Mouse (Mus musculus) hematopoietic stem cell, adult 5-6 weeks (primary cell): ENCODE results near the gene Tmcc2. TPM values are rescaled to one million over a fixed set of nuclear protein-coding genes. Genes with fewer than 3 reads are reported as not detected.

Experiments used
- ATAC-seq, 2 experiments: fragments of 125-278 bp in 1 of 2; replicated peaks in 1 of 2; 2 replicates each; pipeline ENCODE4 v1.8.0; 2016 to 2017; ENCODE audit warnings: inconsistent platforms in 2 of 2, mild to moderate bottlenecking in 2 of 2, moderate number of reproducible peaks in 2 of 2, low read depth in 1 of 2, moderate TSS enrichment in 1 of 2; ENCODE audit not compliant: low FRiP score in 2 of 2, poor library complexity in 2 of 2, severe bottlenecking in 2 of 2, insufficient read depth in 1 of 2, low TSS enrichment in 1 of 2
- total RNA-seq: library from RNA; stranded (forward); fragments of 172-1452, 232-1000 nt; gene quantifications from 2 replicates; pipeline ENCODE4 v1.2.3, GENCODE M21; 2017

Gene Tmcc2
- 9.4 and 10.1 TPM in 2 replicates for total RNA-seq

DNA sequence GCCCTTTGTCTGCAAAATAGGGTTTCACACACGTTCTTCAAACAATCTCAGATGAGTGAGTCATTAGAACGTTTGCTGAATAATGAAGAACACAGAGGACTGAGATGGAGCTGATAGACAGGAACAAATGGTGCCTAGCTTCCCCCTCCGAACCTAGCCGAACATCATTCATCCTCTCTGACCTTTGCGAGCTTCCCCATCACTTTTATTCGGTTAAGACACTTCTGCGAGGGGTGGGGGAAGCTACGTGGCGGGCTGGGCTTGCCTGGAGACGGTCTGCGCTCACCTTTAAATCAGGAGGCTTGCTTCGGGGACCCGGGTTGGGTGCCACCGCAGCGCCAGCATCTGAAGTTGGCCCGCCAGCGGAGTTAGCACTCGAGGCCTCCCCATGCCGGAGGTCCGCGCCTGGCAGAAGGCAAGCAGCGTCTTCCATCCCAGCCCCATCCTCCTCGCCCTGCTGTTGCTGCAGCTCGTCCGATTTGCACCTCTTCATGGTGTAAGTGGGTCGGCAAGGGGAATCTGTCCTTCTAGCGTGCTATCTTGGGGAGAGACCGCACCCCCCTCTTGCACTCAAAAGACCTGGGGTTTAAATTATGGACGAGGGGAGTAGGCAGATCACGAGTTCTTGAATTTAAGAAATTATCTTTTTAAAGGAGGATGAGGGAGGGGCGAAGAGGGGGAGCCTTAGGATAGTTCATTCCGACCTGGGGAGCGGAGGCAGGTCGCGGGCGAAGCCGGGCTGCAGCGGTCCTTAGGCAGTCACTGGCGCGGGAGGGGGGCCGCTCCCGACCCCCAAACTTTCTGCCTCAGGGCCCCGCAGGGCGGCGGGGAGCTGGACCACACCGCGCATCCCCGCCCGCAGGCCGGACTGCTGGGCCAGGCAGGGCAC lies at the start of gene Tmcc2:
Gene Tmcc2, minus strand, starts transcription at position 591 of the 889 bp plus-strand sequence.
- ATAC-seq, result no peak

DNA sequence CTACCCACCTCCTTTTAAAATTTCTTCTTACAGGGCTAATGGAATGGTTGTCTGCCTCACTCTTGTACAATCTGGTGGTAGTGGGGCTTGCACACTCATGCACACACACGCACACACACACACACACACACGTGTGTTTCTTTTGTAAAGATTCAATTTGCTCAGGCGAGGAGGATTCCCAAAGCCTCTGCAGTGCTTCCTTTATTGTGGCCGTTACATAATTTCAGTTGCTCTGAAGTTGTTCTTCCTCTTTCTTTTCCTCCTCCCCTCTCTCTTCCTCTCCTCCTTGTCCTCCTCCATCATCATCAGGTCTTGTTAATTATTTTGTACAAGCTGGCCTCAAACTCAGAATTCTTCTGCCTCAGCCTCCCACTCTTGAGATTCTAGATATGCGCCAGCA lies 46.3 kb upstream of the Tmcc2 start:
- ATAC-seq, result peak; percentile 48 to 73; a peak in 2 of 4 replicates

DNA sequence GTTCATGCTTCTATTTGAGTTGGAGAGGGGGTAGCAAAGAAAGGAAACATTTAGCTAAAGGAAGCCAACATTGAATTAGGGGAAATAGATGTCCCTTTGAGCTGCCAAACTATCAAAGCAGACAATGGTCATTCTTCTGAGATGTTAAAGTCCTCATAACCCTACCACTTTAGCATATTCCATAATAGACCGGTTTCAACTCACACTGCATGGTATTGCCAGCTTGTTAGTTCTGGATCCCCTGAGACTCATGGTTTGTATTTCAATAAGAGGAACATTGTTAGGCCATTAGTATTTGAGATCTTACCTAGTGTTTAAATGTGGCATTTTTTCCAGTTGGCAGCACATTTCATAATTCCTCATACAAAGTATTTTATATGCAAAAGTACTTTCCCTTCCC lies 45.9 kb upstream of the Tmcc2 start:
- no peak for ATAC-seq

DNA sequence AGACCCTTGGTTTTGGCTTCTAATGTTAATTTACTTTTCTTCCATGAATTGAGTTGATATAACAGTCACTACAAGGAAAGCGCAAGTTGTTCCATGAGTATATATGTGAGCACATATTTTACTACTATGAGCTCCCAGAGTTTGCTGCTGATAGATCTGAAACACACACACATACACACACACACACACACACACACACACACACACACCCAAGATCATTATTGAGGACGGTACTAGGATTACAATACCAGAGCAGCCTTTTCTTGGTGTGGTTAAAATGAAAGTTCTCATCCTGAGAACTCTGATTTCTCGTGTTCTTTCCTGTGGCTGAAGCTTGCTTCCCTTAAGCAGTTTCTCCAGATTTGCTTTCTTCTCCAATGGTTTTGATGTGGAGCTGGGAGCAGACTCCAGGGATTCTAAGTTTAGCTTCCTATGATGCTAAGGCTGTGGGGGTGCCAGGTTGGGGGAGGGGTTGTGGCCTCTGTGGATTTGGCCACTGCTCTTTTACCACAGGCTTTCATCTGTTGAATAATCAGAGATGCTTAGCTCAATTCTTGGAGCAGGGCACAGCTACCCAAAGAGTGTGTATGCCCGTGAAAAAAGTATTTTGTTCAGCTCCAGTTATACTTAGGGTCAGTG lies 45.4 kb upstream of the Tmcc2 start:
- no peak for ATAC-seq

DNA sequence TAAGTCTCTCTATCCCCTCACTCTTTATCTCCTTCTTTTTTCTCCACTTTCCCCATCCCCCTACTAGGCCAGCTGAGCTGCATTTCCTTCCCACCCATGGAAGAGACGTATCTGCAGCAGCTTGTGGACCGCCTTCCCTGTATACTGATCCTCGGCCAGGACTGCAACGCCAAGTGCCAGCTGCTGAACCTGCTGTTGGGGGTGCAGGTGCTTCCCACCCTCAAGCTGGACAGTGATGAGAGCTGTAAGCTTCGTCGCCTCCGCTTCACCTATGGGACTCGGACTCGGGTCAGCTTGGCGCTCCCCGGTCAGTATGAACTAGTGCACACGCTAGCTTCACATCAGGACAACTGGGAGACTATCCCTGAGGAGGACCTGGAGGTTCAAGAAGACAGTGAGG lies 43.0 kb upstream of the Tmcc2 start:
- ATAC-seq, result no peak

DNA sequence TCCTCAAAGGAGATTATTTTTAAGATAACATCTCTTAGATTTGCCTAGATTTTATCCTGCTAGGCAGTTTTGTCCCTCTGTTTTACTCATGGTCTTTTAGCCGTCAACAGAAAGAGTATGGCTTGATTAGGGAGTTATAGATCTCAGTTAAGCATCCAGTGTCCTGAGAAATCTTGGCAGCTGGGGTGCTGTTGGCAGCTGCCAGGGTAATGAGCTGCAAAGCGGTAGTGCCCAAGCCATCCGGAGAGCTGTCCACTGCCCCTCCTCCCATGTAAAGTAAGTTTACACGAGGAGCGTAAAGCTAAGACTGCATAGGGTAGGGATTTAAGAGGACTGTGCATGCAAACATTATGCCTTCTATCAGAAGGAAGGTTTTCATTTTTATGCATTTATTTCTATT lies 42.3 kb upstream of the Tmcc2 start:
- ATAC-seq, result no peak

DNA sequence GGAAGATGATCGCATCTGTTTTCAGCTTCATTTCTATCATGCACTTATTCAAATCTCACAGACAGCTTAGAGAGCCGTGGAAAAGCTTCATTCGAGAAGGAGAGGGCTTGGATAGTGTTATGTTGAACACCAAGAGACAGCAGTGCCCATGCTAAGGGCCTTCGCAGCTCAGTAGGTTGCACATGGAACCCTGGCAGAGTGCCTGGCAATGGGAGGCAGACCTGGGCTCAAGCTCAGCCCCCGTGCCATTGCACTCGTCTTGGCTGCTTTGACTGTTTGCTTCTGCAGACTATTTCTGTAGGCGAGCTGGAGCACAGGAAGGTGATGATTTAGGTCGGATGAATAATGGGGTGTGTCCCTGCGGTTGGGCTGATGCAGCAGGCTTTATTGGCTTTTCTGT lies 40.6 kb upstream of the Tmcc2 start:
- no peak for ATAC-seq

DNA sequence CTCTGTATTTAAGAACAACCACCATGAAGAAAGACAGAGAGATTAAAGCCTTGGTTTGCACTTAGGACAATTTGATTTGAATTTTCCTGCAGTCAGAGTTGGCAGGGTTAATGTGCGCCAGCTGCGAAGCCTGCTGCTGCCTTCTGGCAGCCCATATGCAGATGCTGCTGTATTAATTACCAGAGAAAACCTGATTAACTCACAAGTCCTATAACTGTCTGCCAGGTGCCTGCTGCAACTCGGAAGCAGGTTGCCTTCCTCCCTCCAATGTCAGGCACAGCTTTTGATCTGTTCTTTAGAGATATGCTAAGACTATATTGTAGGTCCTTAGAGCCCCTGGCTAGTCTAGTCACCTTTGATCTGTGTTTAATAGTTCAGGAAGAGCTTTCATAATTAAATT lies 39.7 kb upstream of the Tmcc2 start:
- no peak for ATAC-seq

DNA sequence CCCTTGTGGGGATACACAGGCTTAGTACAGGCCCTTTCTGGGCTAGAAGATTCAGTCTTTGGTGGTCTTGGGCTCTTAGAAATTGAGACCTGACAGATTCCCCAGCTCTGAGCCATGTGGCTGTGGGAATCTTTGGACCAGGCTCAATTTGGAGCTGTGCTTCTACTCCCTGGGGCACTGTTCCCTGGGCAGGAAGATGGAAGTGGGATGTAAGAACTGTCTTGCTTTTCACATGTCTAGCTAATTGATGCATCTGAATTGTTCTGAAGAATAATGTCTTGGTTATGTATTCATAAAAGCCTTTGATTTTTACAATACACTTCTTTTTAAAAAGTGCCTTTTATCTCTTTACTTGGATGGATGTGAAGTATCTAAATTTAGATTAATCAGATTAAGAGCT lies 34.5 kb upstream of the Tmcc2 start:
- no peak for ATAC-seq

DNA sequence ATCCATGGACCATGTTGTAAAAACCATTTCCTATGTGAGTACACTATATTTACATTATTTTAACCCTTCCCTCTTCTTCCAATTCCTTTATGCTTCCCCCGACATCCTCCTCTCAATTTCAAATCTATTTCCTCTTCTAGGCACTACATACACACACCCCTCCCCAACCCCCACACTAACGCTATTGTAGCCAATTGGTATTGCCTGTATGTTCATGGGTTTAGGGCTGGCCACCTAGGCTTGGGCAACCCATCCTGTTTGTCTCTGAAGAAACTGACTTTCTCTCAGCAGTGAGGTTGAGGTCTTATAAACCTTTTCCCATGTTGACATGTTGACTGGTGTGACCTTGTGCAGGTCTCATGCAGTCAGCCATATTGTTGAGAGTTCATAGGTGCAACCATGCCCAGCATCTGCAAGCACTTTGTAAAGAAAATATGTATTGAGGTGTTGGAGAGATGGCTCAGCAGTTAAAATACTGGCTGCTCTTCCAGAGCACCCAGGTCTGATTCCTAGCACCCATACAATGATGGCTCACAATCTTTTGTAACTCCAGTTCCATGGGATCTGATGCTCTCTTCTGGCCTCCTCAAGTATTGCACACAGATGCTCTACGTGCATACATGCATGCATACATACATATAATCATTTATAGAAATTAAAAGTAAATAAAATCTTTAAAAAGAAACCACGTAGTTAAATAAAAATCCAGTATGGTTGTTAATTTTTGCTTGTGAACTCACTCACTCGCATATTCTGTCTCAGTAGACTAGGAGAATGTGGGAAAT lies 32.0 kb upstream of the Tmcc2 start:
- peak in 1 of 2 experiments; percentile 44; a peak in 1 of 4 replicates for ATAC-seq

DNA sequence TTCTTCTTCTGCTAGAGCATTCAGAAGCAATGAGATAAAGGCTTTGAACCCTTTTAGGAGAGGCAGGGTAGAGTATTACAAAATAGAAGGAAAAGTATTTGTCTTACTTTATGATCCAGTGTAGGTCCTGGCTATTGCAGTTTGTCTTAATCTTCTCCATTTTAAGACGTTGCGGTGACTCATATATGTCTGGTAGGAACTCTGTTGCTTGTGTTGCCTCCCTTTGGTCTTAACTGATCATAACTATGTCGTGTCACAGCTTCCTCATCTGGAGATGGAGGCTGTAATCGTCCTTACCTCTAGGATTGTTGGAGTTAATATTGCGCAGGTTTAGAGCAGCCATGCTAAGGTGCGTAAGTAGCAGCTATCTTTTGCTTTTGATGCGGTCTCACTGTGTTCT lies 29.6 kb upstream of the Tmcc2 start:
- ATAC-seq, result no peak

DNA sequence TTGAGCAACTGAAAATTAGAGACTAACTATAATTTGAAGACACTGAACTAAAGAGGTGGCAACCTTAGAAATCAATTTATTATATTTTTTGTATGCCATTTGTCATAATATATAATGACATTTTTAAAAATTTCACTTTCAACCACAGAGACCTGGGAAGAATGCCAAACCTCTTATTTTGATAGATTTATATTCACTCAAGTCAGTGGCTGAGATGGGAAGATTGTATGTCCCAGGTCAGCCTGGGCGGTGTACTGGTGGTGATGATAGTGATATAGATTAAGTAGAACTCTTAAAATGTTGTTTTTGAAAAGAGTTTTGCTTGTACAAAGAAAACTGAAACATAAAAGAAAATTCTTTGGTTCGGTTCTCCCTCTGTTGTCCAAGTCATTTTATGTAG lies 29.1 kb upstream of the Tmcc2 start:
- ATAC-seq, result no peak

DNA sequence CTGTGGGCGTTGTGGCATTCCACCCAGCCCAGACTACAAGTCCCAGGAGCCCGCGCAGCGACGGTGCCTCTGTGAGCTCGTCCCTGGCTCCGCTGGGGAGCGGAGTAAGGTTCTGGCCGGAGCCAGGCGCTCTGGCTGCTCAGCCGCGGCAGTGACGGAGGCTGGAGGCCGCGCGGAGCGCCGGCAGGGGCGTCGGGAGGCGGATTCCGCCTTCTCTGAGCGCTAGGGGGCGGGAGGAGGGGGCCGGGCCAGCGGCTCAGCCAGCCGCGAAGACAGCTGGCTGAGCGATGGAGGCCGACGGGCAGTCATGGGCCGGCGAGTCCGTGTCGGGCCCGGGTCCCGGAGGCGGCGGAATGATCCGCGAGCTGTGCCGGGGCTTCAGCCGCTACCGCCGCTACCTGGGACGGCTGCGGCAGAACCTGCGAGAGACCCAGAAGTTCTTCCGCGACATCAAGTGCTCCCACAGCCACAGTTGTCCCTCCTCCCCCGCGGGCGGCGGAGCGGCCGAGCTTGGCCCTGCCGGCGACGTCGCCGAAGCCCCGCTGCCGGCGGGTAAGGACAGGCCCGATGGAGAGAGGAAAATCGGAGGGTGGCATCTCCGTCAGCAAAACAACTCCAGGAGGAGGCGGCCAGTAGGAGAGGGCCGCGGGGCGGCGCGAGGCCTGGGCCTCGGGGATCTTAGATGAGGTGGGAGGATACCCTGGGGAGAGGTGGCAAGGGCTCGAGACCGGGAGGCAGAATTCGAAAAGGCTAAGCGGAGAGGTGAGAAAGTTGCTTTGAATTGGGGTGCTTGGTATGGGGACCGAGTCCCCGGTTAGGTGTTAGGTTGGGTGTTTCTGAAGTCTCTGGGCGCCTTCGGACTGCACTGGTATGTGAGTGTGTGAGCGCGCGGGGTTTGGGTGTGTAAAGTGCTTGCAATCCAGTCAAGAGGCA lies 26.5 kb upstream of the Tmcc2 start, which contains the start of gene Dstyk:
Gene Dstyk, plus strand, starts transcription at position 237 of the 933 bp plus-strand sequence.
- ATAC-seq, result peak; percentile 93

DNA sequence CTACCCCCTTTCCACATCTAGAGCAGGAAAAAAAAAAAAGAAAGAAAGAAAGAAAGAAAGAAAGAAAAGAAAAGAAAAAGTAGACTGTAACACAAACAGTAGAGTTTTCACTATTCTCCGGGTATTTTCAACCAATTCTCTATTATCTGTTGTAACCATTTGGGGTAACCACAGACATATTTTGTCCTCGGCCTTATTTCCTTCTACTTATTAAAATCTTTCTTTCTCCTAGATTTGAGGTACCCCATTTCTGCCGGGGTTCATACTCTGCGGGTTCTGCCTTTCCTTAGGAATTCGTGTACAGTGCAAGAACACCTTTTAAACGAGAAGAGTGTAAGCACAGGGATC lies 25.8 kb upstream of the Tmcc2 start:
- no peak for ATAC-seq

DNA sequence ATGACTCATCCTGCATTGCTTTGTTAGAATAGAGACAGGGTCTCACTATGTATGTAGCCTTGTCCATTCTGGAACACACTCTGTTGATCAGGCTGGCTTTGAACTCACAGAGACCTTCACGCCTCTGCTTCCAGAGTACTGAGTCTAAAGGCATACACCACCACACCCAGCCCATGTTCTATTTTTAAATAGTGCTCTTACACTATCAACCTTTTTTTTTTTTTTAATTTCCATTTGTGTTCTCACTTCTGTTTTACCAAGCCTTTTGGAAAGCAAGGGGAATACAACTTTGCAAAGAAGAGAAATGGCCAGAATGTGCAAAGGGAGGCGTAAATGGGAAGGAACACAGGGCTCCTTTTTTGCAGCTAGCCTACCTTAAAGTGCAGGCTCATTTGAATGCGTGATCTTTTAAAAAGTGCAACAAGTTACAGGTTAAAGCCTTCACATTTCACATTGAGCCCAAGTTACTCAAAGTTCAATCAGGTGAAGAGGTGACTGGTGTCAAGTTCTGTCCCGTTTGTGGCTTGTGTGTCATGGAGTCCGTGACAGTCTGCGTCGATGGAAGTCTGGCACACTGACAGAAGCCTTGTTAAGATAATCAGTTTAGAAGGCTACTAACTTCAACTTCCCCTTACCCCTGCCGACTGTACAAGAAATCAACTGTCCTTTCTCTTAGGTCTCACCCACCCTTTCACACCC lies 25.3 kb upstream of the Tmcc2 start:
- no peak for ATAC-seq

DNA sequence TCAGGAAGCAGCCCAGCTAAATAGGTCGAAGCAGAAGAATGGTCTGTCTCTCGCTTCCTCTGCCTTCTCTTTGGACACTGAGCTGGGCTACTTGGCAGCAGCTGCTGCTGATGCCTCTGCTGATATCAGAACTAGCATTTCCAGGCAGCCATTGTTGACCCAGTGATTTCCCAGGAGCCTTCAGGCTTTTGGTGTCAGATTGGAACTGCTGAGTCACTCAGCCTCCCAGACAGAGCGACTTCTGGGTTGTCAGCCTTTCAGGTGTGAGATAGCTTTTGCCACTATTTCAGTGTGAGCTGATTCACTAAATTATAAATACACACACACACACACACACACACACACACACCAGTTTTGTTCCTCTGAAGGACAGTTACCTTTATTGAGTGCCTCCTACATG lies 19.6 kb upstream of the Tmcc2 start:
- no peak; a peak in 1 of 4 replicates for ATAC-seq

DNA sequence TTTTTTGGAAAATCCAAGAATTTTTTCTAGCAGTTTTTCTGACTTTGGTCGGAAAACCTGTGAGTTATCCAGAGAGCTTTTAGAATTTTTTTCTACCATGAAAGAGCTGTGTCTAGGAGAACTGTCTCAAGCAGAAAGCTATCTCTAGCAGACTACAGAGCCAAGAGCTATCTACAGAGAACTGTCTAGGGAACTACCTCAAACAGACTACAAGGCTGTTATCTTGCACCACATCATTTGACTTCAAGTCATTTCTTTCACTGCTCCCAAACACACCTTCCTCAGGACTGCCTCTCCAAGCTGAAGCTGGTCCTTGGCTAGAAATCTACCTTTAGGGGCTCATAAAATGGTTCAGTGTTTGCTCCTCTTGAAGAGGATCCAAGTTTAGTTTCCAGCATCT lies 10.8 kb upstream of the Tmcc2 start:
- ATAC-seq, result no peak
